Mouse (Mus musculus) C3H10T1/2 (cell line): ENCODE results near the gene Stk38l. TPM values are rescaled to one million over a fixed set of nuclear protein-coding genes. Genes with fewer than 3 reads are reported as not detected.

Experiments used
- polyA plus RNA-seq, 2 experiments: library from polyadenylated mRNA; unstranded; fragments of >200 nt; fragmentation: generic; extraction: Trizol; gene quantifications; one replicate each; pipeline ENCODE4 v1.2.1; 2012; ENCODE audit warnings: missing spikeins in 2 of 2

Stk38l gene
- 1 to 10 TPM in 1 of 2 experiments, under 1 TPM in 1; 0.66 to 5.1 TPM for polyA plus RNA-seq

DNA sequence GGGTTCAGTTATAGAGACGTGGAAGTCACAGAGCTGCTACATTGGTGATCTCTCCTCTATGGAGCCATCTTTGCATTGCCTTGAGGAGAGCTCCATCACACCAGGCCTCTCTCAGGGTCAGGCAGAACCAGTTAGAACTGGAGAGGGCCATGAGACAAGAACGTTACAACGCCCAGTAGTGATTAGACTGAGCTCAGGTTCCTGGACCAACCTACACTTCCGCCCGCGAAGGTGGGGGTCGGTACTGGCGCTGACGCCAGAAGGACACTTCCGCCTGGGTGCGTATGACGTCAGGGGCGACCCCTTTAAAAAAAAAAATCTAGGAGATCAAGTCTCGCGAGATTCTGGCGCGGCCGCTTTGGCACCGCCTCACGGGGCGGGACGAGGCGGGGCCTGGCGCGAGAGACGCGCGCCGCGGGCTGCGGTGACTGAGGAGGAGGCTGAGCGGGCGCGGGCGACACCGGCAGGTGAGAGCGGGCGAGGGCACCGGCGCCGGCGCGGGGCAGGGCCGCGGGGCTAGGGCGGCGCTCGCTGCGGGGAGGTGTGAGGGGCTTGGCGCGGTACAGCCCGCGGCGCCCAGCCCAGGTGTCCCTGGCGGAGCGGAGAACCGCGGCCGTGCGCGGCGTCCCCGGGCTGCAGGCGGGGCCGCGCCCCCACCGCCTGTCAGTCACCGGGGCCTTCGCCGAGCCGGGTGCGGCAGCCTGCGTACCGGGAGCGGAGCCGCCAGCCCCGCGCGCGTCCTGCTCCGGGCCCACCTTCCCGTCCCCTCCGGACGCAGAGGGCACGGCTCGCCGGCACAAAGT is at the start of gene Stk38l:
Gene Stk38l (plus strand): TSS at position 415 of the 803 bp plus-strand sequence.

DNA sequence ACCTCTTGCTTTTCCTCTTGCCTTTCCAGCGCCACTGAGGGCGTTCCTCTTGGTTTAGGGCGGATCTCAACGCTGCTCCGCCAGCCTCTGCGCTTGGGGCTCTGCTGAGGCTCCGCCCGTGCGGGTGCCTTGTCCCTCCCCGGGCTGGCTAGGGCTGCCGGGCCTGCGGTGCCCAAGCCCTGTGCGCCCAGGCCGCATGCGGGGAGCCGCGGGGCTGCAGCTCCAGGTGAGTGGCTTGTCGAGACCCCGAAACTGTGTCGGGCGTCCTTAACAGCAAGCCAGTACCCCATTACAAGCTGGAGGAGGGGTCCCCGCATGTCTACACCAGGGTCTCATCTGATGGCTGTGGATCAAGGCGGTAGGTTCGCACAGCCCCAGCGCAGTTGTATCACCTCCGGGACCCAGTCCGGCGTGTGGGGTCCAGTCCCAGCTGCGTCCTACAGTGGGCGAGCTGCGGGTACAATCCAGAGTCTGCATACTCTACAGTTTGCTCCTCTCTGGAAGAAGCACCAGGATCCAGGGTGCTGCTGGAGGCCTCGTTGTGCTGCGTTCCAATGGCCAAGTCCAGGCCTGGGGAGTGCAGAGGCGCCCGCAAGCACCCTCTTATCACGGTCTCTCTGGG is 71.2 kb downstream of the Stk38l start, which contains the start of gene Arntl2:
Gene Arntl2 (plus strand): TSS at position 132 of the 622 bp plus-strand sequence.

Other genes starting within 250 kb of the Stk38l start
- 1 to 10 TPM in 1 of 2 experiments, under 1 TPM in 1; 0.29 to 5.2 TPM for gene Itpr2, start 222.8 kb upstream of the Stk38l start, polyA plus RNA-seq
- 10 to 100 TPM; 14.8 to 32.8 TPM for gene Fgfr1op2, start 147.8 kb upstream of the Stk38l start, polyA plus RNA-seq
- 10 to 100 TPM in 1 of 2 experiments, 1 to 10 TPM in 1; 2.2 to 14.1 TPM for gene Ints13, start 147.2 kb upstream of the Stk38l start, polyA plus RNA-seq
- 10 to 100 TPM in 1 of 2 experiments, 1 to 10 TPM in 1; 4.0 to 35.7 TPM for gene Med21, start 82.4 kb upstream of the Stk38l start, polyA plus RNA-seq
- gene Tm7sf3, start 82.2 kb upstream of the Stk38l start, polyA plus RNA-seq: 10 to 100 TPM in 1 of 2 experiments, 1 to 10 TPM in 1; 2.2 to 16.2 TPM
- 1 to 10 TPM in 1 of 2 experiments, under 1 TPM in 1; 0.59 to 3.3 TPM for gene Arntl2, start 71.1 kb downstream of the Stk38l start, polyA plus RNA-seq
- under 1 TPM in 1 of 2 experiments, not detected in 1; 0.06 TPM for gene Smco2, start 125.1 kb downstream of the Stk38l start, polyA plus RNA-seq
- 10 to 100 TPM in 1 of 2 experiments, 1 to 10 TPM in 1; 2.6 to 24.7 TPM for gene Ppfibp1, start 163.5 kb downstream of the Stk38l start, polyA plus RNA-seq
- gene 1700034J05Rik, start 229.4 kb downstream of the Stk38l start, polyA plus RNA-seq: under 1 TPM in 1 of 2 experiments, not detected in 1; 0.02 TPM